Mouse (Mus musculus) embryonic facial prominence, embryonic 10.5 days (tissue): ENCODE results near the gene Plscr5. TPM values are rescaled to one million over a fixed set of nuclear protein-coding genes. Genes with fewer than 3 reads are reported as not detected.
"Not testable (repeated sequence)": the region's sequence is repeated elsewhere in the genome, so short reads cannot be mapped to it uniquely, and the experiment has no call there.

Experiments used
- DNase-seq: peaks from one replicate; pipeline ENCODE4 v3.0.0-alpha.2; 2017; ENCODE audit warnings: low spot score
- H3K27ac ChIP-seq: fragments of 300-500 bp; sonication (generic); replicated peaks from 2 replicates; pipeline ENCODE4 v1.5.1; 2016; ENCODE audit warnings: mild to moderate bottlenecking
- H3K27me3 ChIP-seq: fragments of 300-500 bp; sonication (generic); replicated peaks from 2 replicates; pipeline ENCODE4 v1.6.1; 2016; ENCODE audit warnings: low read depth, mild to moderate bottlenecking; ENCODE audit not compliant: poor library complexity, severe bottlenecking
- H3K36me3 ChIP-seq: fragments of 300-500 bp; sonication (generic); replicated peaks from 2 replicates; pipeline ENCODE4 v1.6.1; 2016; ENCODE audit warnings: mild to moderate bottlenecking, moderate library complexity
- H3K4me1 ChIP-seq: fragments of 300-500 bp; sonication (generic); 2 replicates; pipeline ENCODE4 v1.6.1; 2016
- H3K4me3 ChIP-seq: fragments of 300-500 bp; sonication (generic); 2 replicates; pipeline ENCODE4 v1.5.1; 2016; ENCODE audit warnings: mild to moderate bottlenecking, moderate library complexity
- H3K9me3 ChIP-seq: fragments of 300-500 bp; sonication (generic); 2 replicates; pipeline ENCODE4 v1.6.1; 2016; ENCODE audit warnings: mild to moderate bottlenecking
- WGBS: fragments of 180-500 bp; shearing (Covaris S2); methylation state at CpG from one replicate; pipeline ENCODE4 v1.1.7; 2016; 5-methylcytosine and 5-hydroxymethylcytosine counted together
- polyA plus RNA-seq: library from polyadenylated mRNA; unstranded; fragments of >200 nt; fragmentation: Nextera tagmentation; extraction: Ambion mirVana; gene quantifications from 2 replicates; pipeline ENCODE4 v1.2.1, GENCODE M21; 2016

Plscr5 gene
- polyA plus RNA-seq = not detected in 2 replicates

GRCm38 (mm10) chr9:92192636-92193035 is at the start of gene Plscr5:
TSS of gene Plscr5 (plus strand) at chr9:92192936.
- H3K4me3 ChIP-seq, H3K4me1 ChIP-seq, H3K27ac ChIP-seq, H3K9me3 ChIP-seq, H3K27me3 ChIP-seq, DNase-seq, H3K36me3 ChIP-seq: not testable (repeated sequence)
- 76% methylated on average over 9 of the region's 9 CpGs for WGBS

GRCm38 (mm10) chr9:92147555-92148248 is 45.0 kb upstream of the Plscr5 start:
- DNase-seq = no peak
- H3K9me3 ChIP-seq = no peaks in the 10 kb centered on the region
- H3K4me3 ChIP-seq = no peak overlapping the region
- H3K36me3 ChIP-seq = no peaks in the 10 kb centered on the region
- 22% methylated on average over 7 of the region's 7 CpGs for whole genome bisulfite sequencing
- no peaks in the 10 kb centered on the region for H3K27me3 ChIP-seq
- H3K27ac ChIP-seq = no peak overlapping the region
- H3K4me1 ChIP-seq = no peaks in the 10 kb centered on the region

GRCm38 (mm10) chr9:92162213-92162612 is 30.5 kb upstream of the Plscr5 start:
- no peak for DNase-seq
- H3K9me3 ChIP-seq = no peaks in the 10 kb centered on the region
- H3K27ac ChIP-seq = no peak overlapping the region
- 35% methylated on average over 4 of the region's 4 CpGs for WGBS
- no peaks in the 10 kb centered on the region for H3K4me1 ChIP-seq
- H3K36me3 ChIP-seq = no peaks in the 10 kb centered on the region
- H3K27me3 ChIP-seq = no peaks in the 10 kb centered on the region
- H3K4me3 ChIP-seq = no peak overlapping the region

DNA sequence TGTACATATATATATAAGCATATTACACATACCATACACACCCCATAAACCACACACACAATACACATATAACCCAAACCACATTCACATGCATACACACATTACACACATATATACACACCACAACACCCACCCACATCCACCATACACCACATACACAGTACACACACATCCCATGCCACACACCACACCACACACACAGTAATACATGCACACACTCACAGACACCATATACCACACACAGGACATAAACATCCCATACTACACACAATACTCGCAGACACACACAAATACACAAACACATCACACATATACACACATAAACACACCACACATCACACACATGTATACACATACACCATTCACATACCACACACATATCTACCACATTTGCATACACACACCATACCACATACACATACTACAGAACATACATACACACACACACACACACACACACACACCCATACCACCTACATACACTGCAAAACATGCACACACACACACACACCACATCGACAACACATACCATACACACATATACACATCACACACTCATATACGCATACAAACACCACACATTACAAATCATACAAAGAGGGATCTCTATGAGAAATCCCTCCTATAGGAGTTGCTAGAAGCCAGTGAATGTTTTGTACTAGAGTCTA is 19.3 kb upstream of the Plscr5 start:
- no peaks in the 10 kb centered on the region for H3K27me3 ChIP-seq
- H3K36me3 ChIP-seq = no peaks in the 10 kb centered on the region
- H3K9me3 ChIP-seq = no peaks in the 10 kb centered on the region
- no peak for DNase-seq
- WGBS = 90% methylated on average over 3 of the region's 3 CpGs
- H3K4me3 ChIP-seq = no peak overlapping the region
- no peak overlapping the region for H3K27ac ChIP-seq
- peaks cover 2% of the 10 kb centered on the region; the same call in 1 of the 2 replicates for H3K4me1 ChIP-seq

GRCm38 (mm10) chr9:92174176-92175075 is 18.3 kb upstream of the Plscr5 start:
- DNase-seq = peak; percentile 44
- Histone ChIP-seq H3K27ac (no peak overlapping the region), H3K36me3 (no peaks in the 10 kb centered on the region), H3K9me3 (no peaks in the 10 kb centered on the region), H3K4me3 (no peak overlapping the region), H3K27me3 (no peaks in the 10 kb centered on the region), H3K4me1 (peaks cover 2% of the 10 kb centered on the region; the same call in 1 of the 2 replicates)
- WGBS = 61% methylated on average over 15 of the region's 15 CpGs

- H3K4me3 ChIP-seq = no peak overlapping the region
- no peak for DNase-seq
- H3K9me3 ChIP-seq = no peaks in the 10 kb centered on the region
- no peak overlapping the region for H3K27ac ChIP-seq
- no peaks in the 10 kb centered on the region for H3K36me3 ChIP-seq
- no peaks in the 10 kb centered on the region for H3K27me3 ChIP-seq
- H3K4me1 ChIP-seq = peaks cover 2% of the 10 kb centered on the region; the same call in 1 of the 2 replicates
- 80% methylated on average over 2 of the region's 2 CpGs for WGBS
Measured at GRCm38 (mm10) chr9:92178861-92179469, 13.8 kb upstream of the Plscr5 start.

DNA sequence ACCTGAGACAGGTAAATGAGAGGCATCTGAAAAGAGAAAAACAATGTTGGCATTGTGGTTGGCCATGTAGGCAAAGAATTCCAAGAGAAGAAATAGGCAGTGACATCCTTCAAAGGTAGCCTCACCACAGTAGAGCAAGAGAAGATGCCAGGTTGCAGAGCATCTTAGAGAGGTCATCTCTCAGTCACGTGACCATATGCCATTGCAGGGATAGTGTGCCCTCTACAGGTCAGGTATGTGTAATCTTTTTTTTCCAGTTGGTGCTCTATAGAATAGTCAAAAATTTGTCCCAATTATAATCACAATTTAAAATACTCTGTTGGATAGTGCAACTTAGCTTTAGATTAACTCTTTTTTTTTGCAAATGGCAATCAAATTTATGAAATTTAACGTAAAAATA is 1.4 kb upstream of the Plscr5 start:
- WGBS = 86% methylated on average over 2 of the region's 2 CpGs
- Histone ChIP-seq H3K27ac (no peak overlapping the region), H3K27me3 (no peaks in the 10 kb centered on the region), H3K4me1 (no peaks in the 10 kb centered on the region), H3K9me3 (no peaks in the 10 kb centered on the region), H3K4me3 (no peak overlapping the region), H3K36me3 (no peaks in the 10 kb centered on the region)
- DNase-seq = no peak

DNA sequence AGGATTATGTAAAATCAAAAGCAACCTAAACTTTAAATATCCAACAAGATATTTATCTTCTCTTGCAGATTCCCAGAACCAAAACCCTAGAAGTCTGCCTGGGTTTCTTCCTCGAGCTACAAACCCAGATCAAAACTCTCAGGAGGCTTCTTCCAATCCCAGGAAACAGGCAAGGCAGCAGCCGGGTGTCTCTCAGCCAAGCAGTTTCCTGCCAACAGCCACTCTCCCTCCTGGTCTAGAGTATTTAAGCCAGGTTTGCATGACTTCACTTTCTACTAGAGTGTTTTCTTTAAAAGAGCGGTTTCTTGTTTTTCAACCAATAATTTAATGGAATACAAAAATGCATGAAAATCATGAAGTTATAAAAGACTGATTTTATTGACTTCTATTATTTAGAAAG is 5.7 kb downstream of the Plscr5 start:
- DNase-seq = no peak
- no peaks in the 10 kb centered on the region for H3K36me3 ChIP-seq
- no peak overlapping the region for H3K4me3 ChIP-seq
- no peaks in the 10 kb centered on the region for H3K9me3 ChIP-seq
- no peaks in the 10 kb centered on the region for H3K4me1 ChIP-seq
- no peaks in the 10 kb centered on the region for H3K27me3 ChIP-seq
- H3K27ac ChIP-seq = no peak overlapping the region
- WGBS = 66% methylated on average over 3 of the region's 3 CpGs

DNA sequence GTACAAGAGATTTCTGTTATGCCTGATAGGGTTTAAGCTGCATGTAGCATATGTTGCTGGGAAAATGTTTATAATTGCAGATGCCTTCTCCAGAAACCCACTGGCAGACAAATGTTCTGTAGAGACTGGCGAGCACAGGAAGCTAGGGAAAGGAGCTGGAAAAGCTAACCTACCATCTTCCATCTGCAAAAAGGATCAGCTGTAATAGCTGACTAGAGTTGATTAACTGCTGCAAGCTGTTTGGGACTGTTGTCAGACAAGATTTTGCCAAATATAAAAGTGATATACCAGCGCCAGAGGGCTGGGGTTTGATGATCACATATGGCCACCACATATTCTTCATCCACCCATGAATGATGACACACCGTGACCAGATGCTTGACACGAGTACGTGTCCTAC is 6.8 kb downstream of the Plscr5 start:
- no peak overlapping the region for H3K27ac ChIP-seq
- WGBS = 90% methylated on average over 5 of the region's 5 CpGs
- no peaks in the 10 kb centered on the region for H3K27me3 ChIP-seq
- no peak overlapping the region for H3K4me3 ChIP-seq
- no peaks in the 10 kb centered on the region for H3K9me3 ChIP-seq
- DNase-seq = no peak
- no peaks in the 10 kb centered on the region for H3K4me1 ChIP-seq
- H3K36me3 ChIP-seq = no peaks in the 10 kb centered on the region

DNA sequence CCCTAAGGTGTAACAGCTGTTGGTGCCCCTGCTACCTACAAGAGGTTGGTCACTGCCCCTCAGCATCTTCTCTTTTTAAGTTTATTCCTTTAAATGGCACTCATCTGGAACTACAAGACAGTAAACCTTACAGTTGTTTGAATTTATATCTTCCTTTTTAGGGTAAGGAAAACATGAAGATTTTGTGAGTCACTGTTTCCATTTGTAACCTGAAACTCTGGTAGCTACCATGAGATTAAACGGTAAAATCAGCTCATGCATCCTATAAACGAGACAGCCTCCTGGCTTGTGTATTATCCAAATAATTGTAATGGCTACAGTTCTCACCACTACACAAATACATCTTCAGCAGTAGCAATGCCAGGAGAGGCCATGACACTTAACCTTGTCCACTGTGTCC is 11.7 kb downstream of the Plscr5 start:
- no peaks in the 10 kb centered on the region for H3K36me3 ChIP-seq
- H3K4me3 ChIP-seq = no peak overlapping the region
- no peaks in the 10 kb centered on the region for H3K4me1 ChIP-seq
- no peaks in the 10 kb centered on the region for H3K27me3 ChIP-seq
- H3K27ac ChIP-seq = no peak overlapping the region
- 51% methylated on average over 2 of the region's 2 CpGs for WGBS
- no peak for DNase-seq
- H3K9me3 ChIP-seq = no peaks in the 10 kb centered on the region

GRCm38 (mm10) chr9:92207307-92207706 is 14.6 kb downstream of the Plscr5 start:
- Histone ChIP-seq H3K27me3 (no peaks in the 10 kb centered on the region), H3K9me3 (no peaks in the 10 kb centered on the region), H3K4me1 (no peaks in the 10 kb centered on the region), H3K27ac (no peak overlapping the region), H3K36me3 (no peaks in the 10 kb centered on the region), H3K4me3 (no peak overlapping the region)
- DNase-seq = no peak
- 62% methylated on average over 4 of the region's 4 CpGs for WGBS

GRCm38 (mm10) chr9:92207757-92208156 is 15.0 kb downstream of the Plscr5 start:
- Histone ChIP-seq H3K27ac (no peak overlapping the region), H3K27me3 (no peaks in the 10 kb centered on the region), H3K4me1 (no peaks in the 10 kb centered on the region), H3K36me3 (no peaks in the 10 kb centered on the region), H3K9me3 (no peaks in the 10 kb centered on the region), H3K4me3 (no peak overlapping the region)
- no peak for DNase-seq
- 84% methylated on average over 8 of the region's 8 CpGs for WGBS
